Mouse (Mus musculus) cerebellum, adult 9-10 months (tissue): ENCODE measurements at regions not wholly inside any gene's neighbourhood (a gene's known extent, or its start where the extent isn't known, plus 50 kb on each side); places are given as distances from the start of the nearest gene placed in this dataset.

ENCODE experiments used
- DNase-seq: peaks from one replicate; pipeline ENCODE4 v3.0.0; 2022

DNA sequence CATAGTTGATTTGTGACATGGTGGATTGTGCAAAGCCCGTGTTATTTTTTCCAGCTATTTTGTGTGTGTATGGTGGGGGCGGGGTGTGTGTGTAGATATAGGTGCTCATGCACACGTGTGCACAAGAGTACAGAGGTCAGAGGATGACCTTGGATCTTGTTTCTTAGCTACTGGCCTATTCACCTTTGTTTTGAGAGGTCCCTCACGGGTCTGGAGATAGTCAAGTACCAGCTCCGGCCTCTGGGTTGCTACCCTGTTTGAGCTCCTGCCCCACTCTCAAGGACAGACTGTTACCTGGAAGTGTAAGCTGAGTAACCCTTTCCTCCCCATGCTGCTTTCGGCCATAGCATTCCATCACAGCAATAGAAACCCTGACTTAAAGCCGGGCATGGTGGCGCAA is 138.0 kb downstream of the Fam43a start:
- DNase-seq = no peak

DNA sequence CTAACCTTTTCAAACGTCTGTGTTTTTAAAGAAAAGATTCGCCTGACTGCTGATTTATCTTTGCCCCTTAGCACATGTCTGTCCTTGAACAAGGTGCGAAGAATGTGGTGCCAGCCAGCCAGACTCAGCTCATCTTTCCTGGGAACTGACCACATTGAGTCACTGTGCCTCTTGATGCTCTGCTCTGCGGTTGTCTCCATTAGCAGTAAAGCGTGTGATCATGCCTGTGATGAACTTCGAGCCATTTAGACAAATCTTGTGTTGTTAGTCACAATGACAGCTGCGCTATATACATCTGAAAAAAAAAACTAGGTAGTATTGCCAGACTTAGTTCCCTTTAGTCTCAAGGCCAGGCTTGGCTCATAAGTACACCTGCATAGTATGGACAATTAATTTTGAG is 140.1 kb downstream of the Fam43a start:
- no peak for DNase-seq

DNA sequence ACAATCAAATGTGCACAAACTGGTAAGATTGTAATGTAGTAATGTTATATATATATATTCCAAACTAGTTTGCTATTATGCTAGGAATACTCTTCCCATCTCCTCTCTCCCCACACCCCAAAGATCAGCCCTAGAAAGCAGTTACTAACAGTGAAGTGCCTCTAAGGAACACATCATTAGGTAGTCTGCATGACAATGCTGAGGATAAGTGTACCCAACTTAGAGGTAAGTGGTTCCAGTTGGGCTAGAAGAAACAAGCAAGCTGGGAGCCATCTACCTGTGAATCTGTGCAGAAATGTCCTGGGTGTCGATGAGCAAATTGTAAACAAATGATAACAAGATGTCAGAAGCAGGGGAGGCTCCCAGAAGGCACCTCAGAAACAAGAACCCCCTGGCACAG is 141.7 kb downstream of the Fam43a start:
- no peak for DNase-seq

DNA sequence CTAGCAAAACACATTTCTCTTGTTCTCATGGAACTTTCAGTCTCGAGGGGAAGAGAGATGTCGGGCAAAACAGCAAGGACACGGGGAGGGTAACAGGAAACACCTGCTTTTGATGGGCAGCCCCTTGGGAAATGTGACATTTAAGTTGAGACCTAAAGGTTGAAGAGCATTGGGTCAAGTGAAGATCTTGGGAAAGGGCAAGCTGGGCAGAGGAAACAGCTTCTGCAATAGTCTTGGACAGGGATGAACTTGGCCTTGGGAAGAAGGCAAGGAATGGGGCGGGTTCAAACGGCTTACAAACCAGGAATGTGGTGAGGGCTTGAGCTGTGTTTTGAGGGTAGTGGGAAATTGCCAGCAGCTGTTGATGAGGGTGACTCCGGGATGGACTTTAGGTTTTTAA is 143.0 kb downstream of the Fam43a start:
- DNase-seq = no peak

DNA sequence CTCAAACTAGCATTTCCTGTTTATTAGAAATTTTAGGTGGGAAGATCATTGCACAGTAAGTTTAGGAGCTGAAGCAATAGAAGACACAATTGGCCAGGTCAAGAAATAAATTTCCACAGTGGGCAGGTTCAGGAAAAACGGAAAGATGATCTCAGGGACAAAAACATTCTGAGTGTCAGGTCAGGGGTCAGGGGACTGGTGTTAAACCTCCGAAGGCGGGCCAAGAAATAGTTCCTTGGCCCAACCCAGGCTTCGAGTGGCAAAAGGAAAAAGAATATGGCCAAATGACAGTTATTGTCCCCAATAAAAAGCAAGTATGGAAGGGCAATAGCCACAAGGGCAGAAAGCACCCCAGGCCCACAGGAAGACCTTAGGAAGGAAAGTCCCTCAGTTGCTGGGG is 144.0 kb downstream of the Fam43a start:
- no peak for DNase-seq

DNA sequence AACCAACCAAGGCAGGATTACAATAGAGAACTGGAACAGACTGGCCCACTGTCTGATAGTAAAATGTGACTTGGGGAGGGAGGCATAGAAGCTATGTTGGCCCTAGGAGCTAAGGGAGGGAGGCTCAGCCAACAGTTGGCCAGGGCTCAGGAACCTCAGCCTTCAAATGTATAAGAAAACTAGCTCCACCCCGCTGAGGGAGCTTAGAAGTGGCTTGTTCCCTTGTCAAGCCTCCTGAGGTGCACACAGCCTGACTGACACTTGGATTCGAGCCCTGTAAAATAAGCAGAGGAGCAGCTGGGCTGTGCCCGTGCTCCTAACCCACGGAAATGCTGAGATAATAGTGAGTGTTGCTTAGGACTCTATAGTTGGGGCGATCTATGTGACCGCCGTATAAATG is 144.7 kb downstream of the Fam43a start:
- DNase-seq = no peak

DNA sequence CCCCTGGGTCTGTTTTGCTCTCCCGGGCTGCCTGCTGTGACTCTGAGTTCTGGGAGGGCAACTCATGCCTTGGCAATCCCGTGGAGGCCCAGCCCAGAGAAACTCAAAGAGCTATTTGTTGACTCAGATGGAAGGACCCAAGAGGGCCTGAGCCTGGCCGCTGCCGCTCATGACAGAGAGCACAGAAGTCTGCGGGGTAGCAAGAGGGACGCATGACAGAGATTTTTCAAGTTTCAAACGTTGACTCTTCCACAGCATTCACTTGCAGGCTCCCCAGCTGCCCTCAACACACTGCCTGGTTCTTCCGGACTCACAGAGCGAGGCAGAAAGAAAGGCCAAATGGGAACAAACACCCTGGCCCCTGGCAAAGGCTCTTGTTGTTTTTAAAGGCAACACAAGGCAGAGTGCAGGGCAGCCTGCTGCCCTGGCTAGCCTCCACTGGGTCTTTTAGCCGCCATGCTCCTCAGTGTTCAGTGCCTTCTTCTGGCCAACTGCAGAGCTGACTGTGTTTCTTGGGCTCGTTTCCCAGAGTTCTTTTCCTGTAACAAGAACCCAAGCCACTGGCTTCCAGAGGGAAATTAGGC is 146.2 kb downstream of the Fam43a start:
- peak; percentile 43 for DNase-seq

DNA sequence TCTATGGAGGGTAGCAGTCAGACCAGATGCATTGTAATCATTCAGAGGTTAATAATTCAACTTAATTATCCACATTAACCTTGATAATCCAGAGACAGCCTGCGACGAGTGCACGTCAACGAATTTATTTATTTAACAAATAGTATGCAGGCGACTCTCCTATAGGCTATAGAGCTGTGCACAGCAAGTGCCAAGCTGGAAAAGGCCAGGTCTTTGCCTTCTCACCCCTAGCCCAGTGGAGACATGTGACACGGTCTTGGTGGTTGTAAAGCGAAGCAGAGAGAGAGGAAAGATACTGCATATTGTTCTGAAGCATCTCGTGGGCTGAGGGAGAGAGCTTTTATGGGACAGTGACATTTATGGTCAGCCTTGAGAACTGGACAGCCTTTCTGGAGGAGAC is 146.7 kb downstream of the Fam43a start:
- DNase-seq = no peak

DNA sequence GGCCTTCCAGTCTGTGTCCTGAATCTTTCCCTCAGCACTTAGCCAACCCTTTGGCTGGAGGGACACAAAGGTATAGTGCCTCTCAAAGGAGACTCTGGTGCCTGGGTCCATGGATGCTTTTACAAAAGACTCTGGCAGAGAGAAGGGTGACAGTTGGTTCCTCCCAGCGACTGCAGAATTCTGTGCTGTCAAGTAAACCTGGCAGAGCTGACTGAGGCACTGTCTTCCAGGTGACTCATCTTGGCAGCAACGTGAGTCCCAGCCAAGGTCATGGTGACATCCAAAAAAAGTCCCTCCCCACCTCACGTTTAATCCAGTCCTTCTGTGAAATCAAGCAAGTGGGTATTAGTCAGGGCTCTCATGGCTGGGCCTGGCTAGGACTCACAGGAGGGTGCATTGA is 150.3 kb downstream of the Fam43a start:
- DNase-seq = peak; percentile 46

DNA sequence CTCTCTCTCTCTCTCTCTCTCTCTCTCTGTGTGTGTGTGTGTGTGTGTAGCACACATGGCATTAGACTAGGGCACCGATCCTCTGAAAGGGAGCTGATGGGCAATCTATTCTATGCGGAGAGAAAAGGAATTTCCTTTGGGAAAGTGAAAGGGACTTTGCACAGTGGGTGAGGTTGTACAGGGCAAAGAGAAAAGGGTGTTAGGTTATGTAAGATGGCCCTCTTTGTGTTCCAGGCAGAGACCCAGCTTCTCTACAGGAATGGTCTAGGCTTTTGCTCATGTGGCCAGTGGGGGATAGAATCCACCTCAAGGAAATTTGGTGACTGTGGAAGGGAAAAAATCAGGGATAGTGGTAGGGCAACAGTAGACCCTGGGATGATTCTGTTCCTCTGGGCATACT is 156.2 kb downstream of the Fam43a start:
- no peak for DNase-seq

DNA sequence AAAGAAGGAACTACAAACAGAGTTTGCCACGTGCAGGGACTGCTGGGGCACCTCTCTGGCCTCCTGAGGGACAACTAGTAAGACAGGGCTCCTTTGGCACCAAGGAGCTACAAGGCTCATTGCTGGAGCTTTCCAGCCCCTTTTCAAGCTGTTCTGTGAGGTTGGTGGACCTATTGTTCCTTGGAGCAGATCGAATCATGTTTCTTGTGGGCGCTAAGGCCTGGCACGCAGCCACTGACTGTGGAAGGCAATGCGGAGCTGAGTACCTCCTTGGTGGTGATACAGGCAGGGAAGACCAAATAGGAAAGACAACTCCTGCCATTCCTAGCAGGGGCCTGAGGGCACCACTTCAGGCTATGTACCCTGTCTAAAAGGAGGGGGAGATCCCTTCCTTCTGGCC is 157.2 kb downstream of the Fam43a start:
- no peak for DNase-seq

DNA sequence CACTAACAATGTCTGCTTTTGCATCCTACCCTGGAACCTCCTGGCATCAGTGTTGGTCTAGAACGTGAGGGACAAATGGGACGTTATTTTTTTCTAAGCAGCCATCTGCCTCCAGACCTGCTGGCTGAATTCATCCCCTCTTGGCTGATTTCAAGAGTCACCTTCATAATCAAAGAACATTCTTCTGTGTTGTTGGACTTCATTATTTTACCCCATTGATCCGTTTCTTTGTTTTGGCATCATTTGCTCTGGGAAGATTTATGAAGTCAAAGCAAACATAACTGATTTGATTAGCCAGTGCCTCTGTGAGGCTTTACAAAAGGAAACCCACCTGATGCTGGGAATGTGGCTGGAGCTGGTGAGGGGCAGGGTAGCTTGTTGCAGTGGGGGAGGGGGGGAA is 158.0 kb downstream of the Fam43a start:
- DNase-seq = no peak

DNA sequence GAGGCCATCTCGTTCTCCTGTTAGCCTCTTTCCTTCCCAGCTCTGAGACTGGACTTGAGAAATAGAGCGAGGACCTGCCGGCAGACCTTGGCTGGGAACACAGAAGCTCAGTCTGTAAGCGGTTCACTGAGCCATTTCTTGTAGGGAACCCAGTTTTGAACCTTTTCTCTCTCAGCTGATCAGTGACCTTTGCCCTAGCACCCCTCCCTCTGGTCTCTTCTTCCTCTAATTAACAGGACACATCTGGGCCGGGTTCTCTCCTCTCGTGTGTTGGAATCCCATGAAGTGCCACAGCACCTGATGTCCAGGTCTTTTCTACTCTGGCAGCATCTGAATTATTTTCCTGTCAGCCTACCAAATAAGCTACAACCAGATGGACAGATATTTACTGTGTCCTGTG is 158.5 kb downstream of the Fam43a start:
- DNase-seq = no peak

DNA sequence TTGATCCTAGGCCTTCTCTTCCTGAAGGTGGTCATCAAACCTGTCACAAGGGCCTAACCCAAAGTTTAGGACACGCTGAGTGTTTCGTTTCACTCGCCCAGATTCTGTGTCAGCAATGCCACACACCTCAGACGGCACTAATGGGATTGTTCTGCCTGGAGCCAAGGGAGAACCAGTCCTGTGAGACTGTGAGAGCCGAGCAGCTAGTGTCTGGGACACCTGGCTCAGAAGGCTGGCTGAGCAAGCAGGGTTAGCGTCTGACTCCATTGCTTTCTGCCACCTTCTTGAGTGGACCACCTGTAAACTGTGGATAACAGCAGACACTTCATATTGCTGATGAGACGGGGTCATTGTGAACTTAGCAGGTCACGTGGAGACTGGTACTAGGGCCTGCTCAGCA is 160.0 kb downstream of the Fam43a start:
- DNase-seq = no peak

DNA sequence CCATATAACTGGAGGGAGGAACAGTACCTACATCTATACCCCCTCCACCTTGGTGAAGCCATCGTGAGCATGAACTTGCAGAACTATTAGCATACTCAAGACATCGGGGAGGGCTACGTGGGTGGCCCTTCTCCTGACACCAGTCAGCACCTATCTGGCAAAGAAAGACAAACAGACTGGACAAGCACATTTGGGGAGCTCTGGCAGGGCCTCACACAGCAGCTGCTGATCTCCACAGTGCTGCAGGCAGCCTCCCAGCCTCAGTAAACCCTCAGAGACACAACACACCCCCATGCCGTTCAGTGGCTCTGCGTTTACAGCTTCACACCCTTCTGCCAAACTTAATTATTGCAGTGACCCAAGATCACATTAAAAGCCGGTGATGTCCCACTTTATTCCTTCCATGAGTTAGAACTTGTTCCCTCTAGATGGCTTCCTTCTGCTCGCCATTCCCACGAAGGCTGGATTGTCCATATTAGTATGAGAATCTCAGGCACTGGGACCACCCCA is 161.7 kb downstream of the Fam43a start:
- no peak for DNase-seq

DNA sequence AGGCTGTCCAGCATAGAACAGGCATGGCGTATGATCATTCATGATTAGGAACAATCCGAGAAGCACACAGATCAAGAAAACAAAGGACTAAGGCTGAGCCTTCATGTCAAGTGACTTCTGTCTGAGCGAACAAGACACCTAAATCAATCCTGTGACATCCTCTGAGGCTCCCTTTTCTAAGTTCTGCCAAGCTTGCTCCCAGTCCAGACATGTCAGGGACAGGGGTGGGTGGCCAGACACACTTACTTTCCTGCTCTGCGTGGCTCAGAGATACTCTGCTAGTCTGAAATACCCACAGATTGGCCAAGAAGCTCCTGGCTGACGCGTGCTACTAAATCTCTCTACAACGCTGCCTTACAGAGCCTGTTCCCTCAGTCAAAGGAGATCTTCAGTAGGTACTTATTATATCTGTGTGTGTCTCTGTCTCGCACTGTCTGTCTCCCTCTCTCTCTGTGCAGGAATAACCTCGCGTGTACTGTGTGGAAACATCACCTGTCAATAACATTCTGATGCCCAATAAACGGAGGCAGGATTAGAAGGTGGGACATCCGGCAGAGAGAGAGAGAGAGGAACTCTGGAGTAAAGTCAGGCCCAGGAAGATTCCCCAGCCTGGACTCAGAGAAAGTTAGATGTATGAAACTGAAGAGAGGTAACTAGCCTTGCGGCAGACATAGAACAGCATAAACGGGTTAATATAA is 163.5 kb downstream of the Fam43a start:
- no peak for DNase-seq

DNA sequence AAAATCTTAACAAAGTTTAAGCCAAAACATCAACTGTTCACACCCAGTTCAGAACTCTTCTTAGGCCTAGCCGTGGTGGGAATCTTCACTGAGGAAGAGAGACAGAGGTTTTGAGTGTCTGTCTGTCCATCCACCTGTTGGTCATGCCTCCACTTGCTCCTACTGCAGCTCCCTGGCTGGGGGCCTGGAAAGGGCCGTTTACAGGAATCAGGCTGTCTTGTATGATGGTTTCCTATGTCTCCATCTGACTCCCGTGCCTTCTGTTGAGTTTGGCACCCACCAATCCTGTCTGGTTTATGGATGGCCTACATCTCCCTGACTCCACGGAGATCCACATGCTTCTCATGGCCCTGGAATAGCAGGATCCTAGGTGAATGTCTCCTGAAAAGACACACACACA is 166.1 kb downstream of the Fam43a start:
- no peak for DNase-seq

DNA sequence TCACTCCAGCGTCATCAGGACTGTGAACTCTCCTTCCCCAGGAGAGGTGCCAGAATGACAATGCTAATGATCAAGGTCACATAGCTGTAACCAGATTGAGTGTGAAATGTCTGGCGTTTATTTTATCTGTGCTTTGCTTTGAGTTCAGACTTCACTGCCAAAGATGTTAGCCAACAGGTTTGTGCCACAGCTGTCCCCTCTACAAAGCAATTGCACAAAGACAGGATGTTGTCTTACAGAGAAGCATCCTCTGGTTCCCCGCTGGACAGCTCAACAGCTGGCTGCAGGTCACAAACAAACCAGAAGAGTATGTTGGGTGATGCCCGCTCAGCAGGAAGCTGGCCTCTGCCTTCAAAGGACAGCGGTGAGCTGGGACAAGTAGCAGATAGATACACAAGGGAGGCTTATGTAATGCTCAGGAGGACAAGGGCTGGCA is 169.5 kb downstream of the Fam43a start:
- no peak for DNase-seq

DNA sequence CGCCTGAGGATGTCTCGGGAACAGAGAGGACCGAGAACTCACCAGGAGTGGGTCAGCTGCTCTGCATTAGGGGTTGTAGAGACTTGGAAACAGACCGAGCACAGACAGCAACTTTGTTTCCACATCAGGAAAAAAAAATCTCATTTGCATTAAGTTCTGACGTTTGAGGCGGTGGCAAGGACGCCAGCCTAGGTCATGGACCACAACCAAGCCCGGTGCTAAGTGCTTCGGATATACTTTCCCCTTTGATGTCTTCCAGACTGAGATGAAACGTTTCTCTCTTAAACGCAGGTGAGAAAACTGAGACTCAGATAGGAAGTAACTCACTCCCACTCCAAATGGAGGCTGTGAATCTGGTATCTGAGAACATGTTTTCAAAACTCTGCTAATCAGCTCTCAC is 169.9 kb downstream of the Fam43a start:
- no peak for DNase-seq

DNA sequence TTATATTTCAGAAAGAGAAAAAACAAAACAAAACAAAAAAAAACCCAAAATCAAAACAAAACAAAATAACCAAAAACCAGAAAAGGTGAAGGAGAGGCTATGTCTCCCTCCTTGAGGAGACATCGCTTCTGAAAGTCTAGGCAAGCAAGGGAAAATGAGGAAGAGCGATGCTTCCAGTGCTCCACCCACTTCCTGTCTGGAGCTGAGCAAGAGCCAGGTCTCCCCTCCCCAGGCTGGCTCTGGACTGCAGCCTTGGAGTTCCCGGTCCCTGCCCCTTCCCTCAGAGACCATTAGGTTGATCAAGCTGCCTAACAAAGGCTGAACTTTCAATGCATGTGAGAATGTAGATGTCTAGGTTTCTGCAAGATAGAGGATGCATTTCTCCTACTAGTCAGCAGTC is 173.3 kb downstream of the Fam43a start:
- no peak for DNase-seq

DNA sequence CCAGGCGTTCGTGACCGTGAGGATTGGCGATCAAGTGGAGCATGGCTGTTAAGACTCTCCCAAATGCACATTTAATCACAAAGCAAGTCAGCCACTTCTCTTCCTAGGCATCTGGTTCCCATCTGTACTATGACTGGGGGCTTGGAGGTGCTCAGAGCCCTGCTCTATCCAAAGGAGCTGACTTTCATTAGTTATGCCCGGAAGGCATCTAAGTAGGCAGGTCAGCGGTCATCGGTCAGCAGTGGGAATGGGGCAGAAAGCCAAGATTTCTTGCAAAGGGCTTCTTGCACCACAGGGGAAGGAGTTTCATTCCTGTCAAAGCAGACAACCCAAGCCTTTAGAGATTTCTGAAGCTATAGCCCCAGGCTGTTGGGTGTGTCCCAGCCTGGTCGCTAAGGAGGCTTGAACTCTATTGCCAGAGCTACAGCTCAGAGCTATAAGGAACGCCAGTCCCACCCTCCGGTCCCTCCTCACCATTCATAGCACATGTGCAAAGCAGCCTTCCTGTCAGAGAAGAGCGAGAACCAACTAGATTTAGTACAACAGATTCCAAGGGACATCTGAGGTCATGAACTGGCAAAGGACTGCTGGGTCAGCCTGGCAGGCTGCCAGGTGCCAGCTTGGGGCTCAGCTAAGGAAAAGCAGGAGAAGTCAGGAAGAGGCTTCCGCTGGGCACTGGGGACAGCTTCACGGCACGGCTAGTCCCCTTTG is 175.6 kb downstream of the Fam43a start:
- DNase-seq = peak; percentile 27

DNA sequence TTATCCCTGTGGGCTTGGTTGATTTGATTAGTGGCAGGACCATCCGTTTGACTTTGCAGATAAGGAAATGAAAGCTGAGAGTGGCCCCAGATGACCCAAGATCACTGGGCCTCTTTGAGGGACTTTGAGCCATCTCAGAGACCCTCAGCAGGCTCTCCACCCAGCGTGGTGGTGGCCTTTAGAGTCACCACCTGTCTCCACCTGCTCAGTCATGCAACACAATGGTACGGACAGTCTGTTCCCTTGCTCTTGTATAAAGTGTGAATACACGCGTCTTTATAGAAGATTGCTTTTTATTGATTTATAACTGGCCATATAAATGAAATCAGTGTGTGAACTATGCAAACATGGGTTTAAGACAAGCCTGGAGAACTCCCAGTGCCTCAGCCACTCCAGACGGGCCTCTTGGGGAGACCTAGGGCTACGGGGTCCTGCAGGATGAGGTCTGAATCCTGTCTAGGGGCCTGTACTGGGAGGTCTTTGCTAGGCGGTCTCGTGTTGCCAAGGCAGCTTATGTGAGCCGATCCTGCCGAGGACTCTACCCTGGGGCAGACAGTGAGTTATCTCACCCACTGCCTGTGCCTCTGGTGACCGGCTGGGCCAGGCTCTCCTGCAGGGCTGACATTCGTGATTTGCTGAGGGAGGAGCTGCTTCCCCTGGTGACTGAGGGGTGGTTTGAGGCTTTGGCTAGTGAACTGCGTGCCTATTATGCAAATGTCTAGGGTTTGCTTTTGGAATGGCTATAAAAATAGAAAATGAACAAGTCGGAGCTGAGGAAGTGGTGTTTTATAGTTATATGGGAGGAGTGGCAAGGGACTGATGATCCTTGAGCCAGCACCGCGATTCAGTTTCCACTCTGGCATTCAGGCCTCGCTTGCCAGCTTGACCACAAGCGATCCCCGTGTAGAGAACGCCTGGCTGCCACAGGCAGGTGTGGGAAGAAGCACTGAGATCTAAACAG is 176.5 kb downstream of the Fam43a start:
- DNase-seq = no peak

DNA sequence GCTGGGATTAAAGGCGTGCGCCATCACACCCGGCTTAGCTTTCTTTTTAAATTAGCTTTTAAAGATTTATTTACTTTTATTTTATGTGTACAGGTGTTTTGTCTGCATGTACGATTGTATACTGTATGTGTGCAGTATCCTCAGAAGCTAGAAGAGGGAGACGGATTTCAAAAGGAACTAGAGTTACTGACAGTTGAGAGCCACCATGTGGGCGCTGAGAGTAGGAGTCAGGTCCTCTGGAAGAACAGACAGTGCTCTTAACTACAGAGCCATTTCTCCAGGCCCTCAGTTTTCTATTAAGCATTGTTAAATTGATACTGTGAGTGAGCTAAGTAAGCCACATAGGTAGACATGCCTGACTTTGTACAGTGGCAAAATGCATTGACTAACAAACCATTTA is 177.9 kb downstream of the Fam43a start:
- no peak for DNase-seq
